Mouse (Mus musculus) ES-Bruce4 (cell line): ENCODE measurements around the gene Cyp2j12. TPM values are rescaled to one million over a fixed set of nuclear protein-coding genes. Genes with fewer than 3 reads are reported as not detected.

Source experiments
- H3K27ac ChIP-seq: 2 replicates; pipeline ENCODE4 v1.5.1; 2012; ENCODE audit warnings: low read length, inconsistent platforms; ENCODE audit not compliant: insufficient read depth
- H3K27me3 ChIP-seq: 2 replicates; pipeline ENCODE4 v1.6.1; 2012; ENCODE audit warnings: mild to moderate bottlenecking, low read length, inconsistent platforms; ENCODE audit not compliant: control insufficient read depth, poor library complexity, insufficient read depth, severe bottlenecking
- H3K36me3 ChIP-seq: 2 replicates; pipeline ENCODE4 v1.6.1; 2012; ENCODE audit warnings: inconsistent platforms, mild to moderate bottlenecking, low read length, moderate library complexity; ENCODE audit not compliant: control insufficient read depth, poor library complexity, insufficient read depth, severe bottlenecking
- H3K4me1 ChIP-seq: one replicate; pipeline ENCODE4 v1.8.1; 2011; ENCODE audit warnings: low read length; ENCODE audit not compliant: control insufficient read depth, insufficient read depth
- H3K4me3 ChIP-seq: 2 replicates; pipeline ENCODE4 v1.5.1; 2011; ENCODE audit warnings: low read depth, mild to moderate bottlenecking, low read length
- H3K9ac ChIP-seq: 2 replicates; pipeline ENCODE4 v1.6.1; 2012; ENCODE audit warnings: low read depth, mild to moderate bottlenecking, inconsistent platforms; ENCODE audit not compliant: poor library complexity, severe bottlenecking
- H3K9me3 ChIP-seq: replicated peaks from 2 replicates; pipeline ENCODE4 v1.6.1; 2012; ENCODE audit warnings: mild to moderate bottlenecking, low read length, inconsistent platforms; ENCODE audit not compliant: control insufficient read depth, poor library complexity, insufficient read depth, severe bottlenecking
- CTCF ChIP-seq: IDR thresholded peaks from one replicate; pipeline ENCODE4 v1.8.1; 2011; ENCODE audit warnings: low read depth, low read length
- EP300 ChIP-seq: IDR thresholded peaks from 2 replicates; pipeline ENCODE4 v1.6.1; 2011; ENCODE audit warnings: low read depth, low read length; ENCODE audit not compliant: insufficient read depth
- POLR2A ChIP-seq: IDR thresholded peaks from one replicate; pipeline ENCODE4 v1.8.1; 2011; ENCODE audit warnings: low read length; ENCODE audit not compliant: insufficient read depth
- polyA plus RNA-seq: library from polyadenylated mRNA; stranded (reverse); fragments of >200 nt; gene quantifications from 2 replicates; pipeline ENCODE4 v1.2.4, GENCODE M21; 2011; ENCODE audit warnings: low read depth; ENCODE audit not compliant: missing spikeins, insufficient read depth, insufficient read length

Cyp2j12 gene
- polyA plus RNA-seq, 1 experiment, result not detected

DNA sequence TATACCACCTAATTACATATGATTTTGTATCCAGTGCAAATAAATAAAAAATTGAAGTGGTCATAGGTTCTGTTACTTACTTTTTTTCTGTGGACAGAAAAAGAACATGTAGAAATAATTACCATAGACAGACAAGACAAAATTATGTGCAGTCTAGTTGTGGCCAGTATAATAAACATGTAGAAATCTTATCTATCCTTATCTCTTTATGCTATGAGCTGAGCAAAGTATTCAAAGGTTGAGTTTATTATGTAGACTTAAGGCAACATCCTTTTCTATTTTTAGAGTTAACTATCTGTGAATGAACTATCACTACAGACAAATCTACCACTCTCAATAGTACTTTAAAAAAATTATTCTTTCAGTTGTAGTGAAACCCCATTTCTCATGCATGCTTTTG is 62.6 kb downstream of the Cyp2j12 start:
- H3K4me3 ChIP-seq, result no peak overlapping the region
- no peaks in the 10 kb centered on the region for H3K4me1 ChIP-seq
- no peaks in the 10 kb centered on the region for H3K27me3 ChIP-seq
- TF ChIP-seq EP300 (no peak), CTCF (no peak), POLR2A (no peak)
- H3K9ac ChIP-seq, result no peak overlapping the region
- no peak overlapping the region for H3K27ac ChIP-seq
- no peaks in the 10 kb centered on the region for H3K36me3 ChIP-seq
- no peaks in the 10 kb centered on the region for H3K9me3 ChIP-seq

DNA sequence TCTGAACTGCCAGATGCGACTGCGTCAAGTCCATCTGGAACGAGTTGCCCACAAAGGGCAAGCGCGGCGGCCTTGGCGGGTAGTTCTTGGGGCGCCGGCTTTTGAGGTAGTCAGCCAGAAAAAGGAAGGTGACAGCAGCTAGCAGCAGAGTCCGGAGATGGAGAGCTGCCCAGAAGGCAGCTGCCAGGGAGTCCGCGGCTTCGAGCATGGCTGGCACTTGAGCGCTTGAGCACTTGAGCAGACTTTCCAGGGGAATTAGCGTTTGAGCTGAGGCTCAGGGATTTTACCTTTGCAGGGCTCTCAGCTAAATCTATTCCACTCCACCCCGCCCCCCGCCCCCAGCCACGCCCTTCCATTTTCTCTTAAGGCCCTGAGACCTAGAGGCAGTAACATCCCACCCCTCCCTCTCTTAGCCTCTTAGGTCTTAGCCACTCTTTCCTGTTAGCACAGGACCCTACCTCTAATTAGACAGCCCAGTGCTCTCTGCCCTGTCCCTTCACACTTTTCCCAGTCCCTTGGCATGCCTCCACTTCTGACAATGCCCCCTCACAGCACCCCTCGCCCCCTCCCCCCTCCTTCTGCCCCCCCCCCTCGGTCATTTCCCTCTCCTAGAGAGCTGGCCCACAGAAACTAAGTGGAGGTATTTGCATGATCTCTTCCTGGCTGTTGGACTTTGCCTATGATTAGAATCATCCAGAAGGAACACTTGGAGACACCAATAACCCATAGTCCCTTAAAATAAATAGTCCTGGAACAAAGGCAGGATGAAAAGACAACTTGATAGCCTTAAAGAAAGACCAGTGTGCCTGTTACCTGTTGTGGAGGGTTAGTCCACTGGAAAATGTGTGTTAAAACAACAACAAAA is 63.5 kb downstream of the Cyp2j12 start, which contains the start of gene Cyp2j13:
Gene Cyp2j13, minus strand, starts transcription at position 286 of the 865 bp plus-strand sequence.
- Histone ChIP-seq H3K27ac (no peak within 1 kb of the TSS), H3K9me3 (no peaks in the 10 kb centered on the region), H3K4me3 (0 out of 2 replicates have a peak within 1 kb of the TSS, but pooled peaks have one; percentile 13), H3K27me3 (no peaks in the 10 kb centered on the region), H3K4me1 (no peaks in the 10 kb centered on the region), H3K9ac (peak within 1 kb of the TSS; percentile 10; the same call in 1 of the 2 replicates), H3K36me3 (no peaks in the 10 kb centered on the region)
- no peak for TF ChIP-seq CTCF
- no peak for TF ChIP-seq EP300
- no peak for TF ChIP-seq POLR2A

DNA sequence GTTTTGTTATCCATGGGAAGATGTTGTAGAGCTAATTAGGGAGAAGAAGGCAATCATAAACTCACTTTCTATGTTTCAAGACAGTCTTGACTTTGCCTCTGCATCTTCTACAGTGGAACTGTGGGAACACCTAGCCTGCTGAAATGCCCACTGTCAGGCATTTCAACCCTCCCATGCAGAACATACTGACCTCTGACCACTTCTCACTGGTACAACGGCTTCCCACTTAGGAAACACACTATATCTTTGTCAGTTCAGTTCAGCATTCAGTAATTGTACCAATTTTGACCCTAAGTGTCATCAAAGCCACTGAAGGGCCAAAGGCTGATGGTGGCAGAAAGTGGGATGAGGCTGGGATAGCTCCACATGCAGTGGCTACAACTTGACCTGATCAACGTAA is 78.9 kb downstream of the Cyp2j12 start:
- no peak for TF ChIP-seq CTCF
- TF ChIP-seq POLR2A, result no peak
- TF ChIP-seq EP300, result no peak

DNA sequence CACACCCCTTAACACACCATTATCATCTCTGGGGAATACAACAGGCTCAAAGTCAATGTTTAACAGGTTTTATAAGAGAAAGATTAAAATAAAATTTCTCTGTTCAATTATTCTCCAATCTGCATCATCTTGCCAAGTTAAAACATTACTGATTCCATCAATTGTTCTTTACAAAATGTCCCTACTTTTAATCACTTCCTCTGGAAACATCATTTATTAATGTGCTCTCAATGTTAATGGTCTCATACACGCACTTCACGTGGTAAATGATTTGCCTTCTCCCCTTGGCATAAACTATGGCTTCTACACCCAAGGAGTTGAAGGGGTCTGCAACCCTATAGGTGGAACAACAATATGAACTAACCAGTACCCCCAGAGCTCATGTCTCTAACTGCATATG is 80.8 kb downstream of the Cyp2j12 start:
- H3K36me3 ChIP-seq, result no peaks in the 10 kb centered on the region
- no peaks in the 10 kb centered on the region for H3K27me3 ChIP-seq
- no peak overlapping the region for H3K9ac ChIP-seq
- no peak overlapping the region for H3K4me3 ChIP-seq
- TF ChIP-seq POLR2A, result no peak
- TF ChIP-seq CTCF, result no peak
- TF ChIP-seq EP300, result no peak
- peaks cover 16% of the 10 kb centered on the region for H3K9me3 ChIP-seq
- H3K4me1 ChIP-seq, result no peaks in the 10 kb centered on the region
- no peak overlapping the region for H3K27ac ChIP-seq

More for the DNA sequence above, 78.9 kb downstream of the Cyp2j12 start:
- H3K4me3 ChIP-seq, result no peak overlapping the region
- no peaks in the 10 kb centered on the region for H3K27me3 ChIP-seq
- no peaks in the 10 kb centered on the region for H3K4me1 ChIP-seq
- H3K36me3 ChIP-seq, result no peaks in the 10 kb centered on the region
- peaks cover 2% of the 10 kb centered on the region; the same call in 1 of the 2 replicates for H3K9me3 ChIP-seq
- no peak overlapping the region for H3K9ac ChIP-seq
- no peak overlapping the region for H3K27ac ChIP-seq

Other genes starting within 250 kb of the Cyp2j12 start
- gene Hook1, start 173.9 kb downstream of the Cyp2j12 start, polyA plus RNA-seq, result 127 and 131 TPM in 2 replicates
- 0.47 and 0.61 TPM in 2 replicates for gene Cyp2j13, start 63.6 kb downstream of the Cyp2j12 start, polyA plus RNA-seq
- gene Cyp2j7, start 95.5 kb upstream of the Cyp2j12 start, polyA plus RNA-seq, result not detected in 2 replicates
- gene Cyp2j11, start 207.5 kb upstream of the Cyp2j12 start, polyA plus RNA-seq, result not detected in 2 replicates